8 mouse cellular contexts compared by ENCODE assay signal in genomic region chr9:32709359-32709758, GRCm38 (mm10).
DNase-seq lines count a peak whose midpoint lies in the region; ATAC-seq and TF ChIP-seq lines count a peak whose summit lies in the region.

No protein-coding gene starts in this region.

- no peaks in the 10 kb centered on the region for H3K27me3 ChIP-seq in heart, adult 2 months (ENCODE audit: control insufficient read depth, insufficient read depth, low read length)
- no peaks in the 10 kb centered on the region for H3K27me3 ChIP-seq in lung, embryonic 16.5 days (ENCODE audit: control insufficient read depth, insufficient read depth, low read depth, low read length)

- peak; percentile 54 for ATAC-seq in lung, embryonic 16.5 days (ENCODE audit: low read depth)
- ATAC-seq in frontal cortex, adult (ENCODE audit: low TSS enrichment): no peak

- H3K36me3 ChIP-seq in heart, adult 2 months (ENCODE audit: control insufficient read depth, insufficient read depth, low read length): peaks cover 61% of the 10 kb centered on the region
- 0 out of 2 replicates have a peak, but pooled peaks cover 2% of the 10 kb centered on the region for H3K36me3 ChIP-seq in lung, embryonic 16.5 days (ENCODE audit: control insufficient read depth, insufficient read depth, low read length)

- no peak for TF ChIP-seq CTCF in heart, adult 2 months (IDR thresholded peaks at IDR 0.05)

- H3K4me1 ChIP-seq in heart, adult 2 months (ENCODE audit: control insufficient read depth, insufficient read depth, low read length): peaks cover 36% of the 10 kb centered on the region
- peaks cover 85% of the 10 kb centered on the region for H3K4me1 ChIP-seq in lung, embryonic 16.5 days (replicated peaks; ENCODE audit: control insufficient read depth, insufficient read depth, low read length)

- no peak for TF ChIP-seq POLR2A in heart, adult 2 months (IDR thresholded peaks at IDR 0.05; ENCODE audit: insufficient read depth, low read depth, low read length)

- intact Hi-C loops in heart, adult 2 months (cut with DNase I): no loop called here
- intact Hi-C loops in heart, postnatal 14 days (cut with DNase I): no loop called here

- peak in 1 of 2 experiments; percentile 45 for DNase-seq in heart, adult 2 months
- DNase-seq in heart, postnatal 14 days: no peak
- peak; percentile 82 for DNase-seq in NIH3T3 (ENCODE audit: low read depth)
- peak; percentile 40 for DNase-seq in kidney, adult 9 months
- no peak for DNase-seq in ovary, postnatal 10 days (ENCODE audit: low spot score)
- DNase-seq in right cerebral cortex, adult 18-20 months: no peak

- TF ChIP-seq EP300 in heart, adult 2 months (IDR thresholded peaks at IDR 0.05; ENCODE audit: insufficient read depth, low read depth, low read length): no peak

- peak overlapping the region; percentile 80 for H3K27ac ChIP-seq in heart, adult 2 months
- H3K27ac ChIP-seq in lung, embryonic 16.5 days (ENCODE audit: low read length): peak overlapping the region; percentile 21

- WGBS in heart, adult 2 months: 17% methylated on average over 5 of the region's 5 CpGs
- 6% methylated on average over 5 of the region's 5 CpGs for WGBS in lung, embryonic 16.5 days

- no peaks in the 10 kb centered on the region for H3K9me3 ChIP-seq in lung, embryonic 16.5 days (ENCODE audit: control insufficient read depth, low read length)

- peak overlapping the region; percentile 39 for H3K9ac ChIP-seq in heart, adult 2 months (ENCODE audit: low read depth, low read length)
- H3K9ac ChIP-seq in lung, embryonic 16.5 days (ENCODE audit: low read length): no peak overlapping the region

- H3K4me3 ChIP-seq in heart, adult 2 months: peak overlapping the region; percentile 25
- H3K4me3 ChIP-seq in lung, embryonic 16.5 days (ENCODE audit: low read length): no peak overlapping the region

- peaks cover 6% of the 10 kb centered on the region for H3K79me2 ChIP-seq in heart, adult 2 months (replicated peaks; ENCODE audit: control insufficient read depth, insufficient read depth, low read length)

- H3K4me2 ChIP-seq in lung, embryonic 16.5 days (ENCODE audit: low read depth, low read length): peak overlapping the region; percentile 26; the same call in 1 of the 2 replicates

Comparison
In these comparisons a context has a peak if more than half of its experiments do, and no peak if none do; other contexts are left out.
1. DNase-seq: peak in NIH3T3 (single experiment) and kidney, adult 9 months (single experiment); none in heart, postnatal 14 days (0 of 2), ovary, postnatal 10 days (single experiment) and right cerebral cortex, adult 18-20 months (single experiment).